In the genomic region with DNA sequence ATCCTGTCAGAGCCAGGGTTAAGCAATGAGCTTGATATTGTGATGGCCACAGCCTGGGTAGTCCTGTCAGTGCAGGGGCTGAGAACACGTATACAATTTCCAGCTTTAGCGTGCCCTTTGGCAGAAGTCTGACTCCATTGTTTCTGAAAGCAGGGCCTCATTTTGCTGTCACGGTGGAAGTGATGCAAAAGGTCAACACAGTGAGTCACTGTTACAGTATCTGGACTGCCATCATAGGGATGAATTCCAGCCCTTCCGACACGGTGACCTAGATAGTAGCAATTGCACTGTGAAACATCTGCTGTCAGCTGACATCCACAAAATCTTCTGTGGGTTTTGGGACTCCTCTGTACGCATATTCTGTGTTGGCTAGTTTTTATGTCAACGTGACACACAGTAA, we compare ENCODE assay signal across 26 mouse cellular contexts.
DNase-seq lines count a peak whose midpoint lies in the region; ATAC-seq and TF ChIP-seq lines count a peak whose summit lies in the region.
"Had no signal": no experiment of that assay in that cellular context is flagged by ENCODE, and none has a peak within 500 bp of the region (broad histone marks: within the 10 kb centered on the region; RNA-seq: fewer than 3 reads in every experiment).

No protein-coding gene starts in this region.

- H3K4me1 ChIP-seq in midbrain, embryonic 11.5 days (ENCODE audit: control insufficient read depth, insufficient read depth, low read length), result no peaks in the 10 kb centered on the region
- peaks cover 8% of the 10 kb centered on the region for H3K4me1 ChIP-seq in midbrain, embryonic 16.5 days (ENCODE audit: control insufficient read depth, insufficient read depth, low read length)
- H3K4me1 ChIP-seq: embryonic facial prominence, embryonic 15.5 days had no signal

- no peak overlapping the region for H3K9ac ChIP-seq in midbrain, embryonic 11.5 days (ENCODE audit: low read length)
- no peak overlapping the region for H3K9ac ChIP-seq in midbrain, embryonic 16.5 days (ENCODE audit: low read depth, low read length)
- H3K9ac ChIP-seq: embryonic facial prominence, embryonic 12.5 days; embryonic facial prominence, embryonic 15.5 days; forebrain, postnatal 0 days; hindbrain, embryonic 13.5 days; intestine, embryonic 15.5 days had no signal

- H3K36me3 ChIP-seq in midbrain, embryonic 11.5 days (ENCODE audit: control insufficient read depth, insufficient read depth, low read length), result no peaks in the 10 kb centered on the region
- no peaks in the 10 kb centered on the region for H3K36me3 ChIP-seq in midbrain, embryonic 16.5 days (ENCODE audit: control insufficient read depth, insufficient read depth, low read length)
- H3K36me3 ChIP-seq: embryonic facial prominence, embryonic 12.5 days; embryonic facial prominence, embryonic 15.5 days; G1E; hindbrain, embryonic 13.5 days; intestine, embryonic 15.5 days had no signal

- no peak overlapping the region for H3K27ac ChIP-seq in midbrain, embryonic 11.5 days (ENCODE audit: low read depth, low read length)
- no peak overlapping the region for H3K27ac ChIP-seq in midbrain, embryonic 16.5 days (ENCODE audit: low read length)
- H3K27ac ChIP-seq in left cerebral cortex, adult 2 months, result no peak overlapping the region
- H3K27ac ChIP-seq: embryonic facial prominence, embryonic 12.5 days; embryonic facial prominence, embryonic 15.5 days; gastrocnemius, adult 2 months; hindbrain, embryonic 13.5 days; intestine, embryonic 15.5 days had no signal

- no peaks in the 10 kb centered on the region for H3K9me3 ChIP-seq in midbrain, embryonic 11.5 days (ENCODE audit: control insufficient read depth, low read length)
- H3K9me3 ChIP-seq in midbrain, embryonic 16.5 days (replicated peaks; ENCODE audit: control insufficient read depth, low read length, poor library complexity, severe bottlenecking), result no peaks in the 10 kb centered on the region; the same call in 1 of the 2 replicates
- H3K9me3 ChIP-seq: embryonic facial prominence, embryonic 12.5 days; embryonic facial prominence, embryonic 15.5 days; G1E; hindbrain, embryonic 13.5 days; intestine, embryonic 15.5 days had no signal

- no peak overlapping the region for H3K4me2 ChIP-seq in midbrain, embryonic 11.5 days
- no peak overlapping the region for H3K4me2 ChIP-seq in midbrain, embryonic 16.5 days (ENCODE audit: low read length)
- H3K4me2 ChIP-seq: embryonic facial prominence, embryonic 12.5 days; embryonic facial prominence, embryonic 15.5 days; heart, embryonic 11.5 days; hindbrain, embryonic 13.5 days; intestine, embryonic 15.5 days had no signal

- no peak overlapping the region for H3K4me3 ChIP-seq in midbrain, embryonic 11.5 days (ENCODE audit: low read depth, low read length)
- no peak overlapping the region for H3K4me3 ChIP-seq in midbrain, embryonic 16.5 days (ENCODE audit: low read depth, low read length)
- no peak overlapping the region for H3K4me3 ChIP-seq in left cerebral cortex, adult 2 months
- H3K4me3 ChIP-seq: embryonic facial prominence, embryonic 12.5 days; embryonic facial prominence, embryonic 15.5 days; gastrocnemius, adult 2 months; hindbrain, embryonic 13.5 days; intestine, embryonic 15.5 days had no signal

- 85% methylated on average over 7 of the region's 7 CpGs for WGBS in midbrain, embryonic 11.5 days
- 83% methylated on average over 7 of the region's 7 CpGs for WGBS in midbrain, embryonic 16.5 days

- intact Hi-C loops in left cerebral cortex, adult 2 months (cut with DNase I), result no loop called here

- no peaks in the 10 kb centered on the region for H3K27me3 ChIP-seq in midbrain, embryonic 11.5 days (ENCODE audit: control insufficient read depth, insufficient read depth, low read length)
- H3K27me3 ChIP-seq in midbrain, embryonic 16.5 days (ENCODE audit: control insufficient read depth, insufficient read depth, low read depth, low read length), result no peaks in the 10 kb centered on the region
- H3K27me3 ChIP-seq: CH12.LX; embryonic facial prominence, embryonic 12.5 days; embryonic facial prominence, embryonic 15.5 days; hindbrain, embryonic 13.5 days; intestine, embryonic 15.5 days had no signal

- no peak for ATAC-seq in midbrain, embryonic 11.5 days (ENCODE audit: low FRiP score)
- no peak for ATAC-seq in midbrain, embryonic 16.5 days
- ATAC-seq: activated CD4-positive, CD25-positive, alpha-beta regulatory T cell, adult 4 months; forebrain, embryonic 14.5 days; forebrain, postnatal 0 days; hindbrain, embryonic 16.5 days; intestine, embryonic 15.5 days had no signal

- no peak for TF ChIP-seq CTCF in left cerebral cortex, adult 2 months (IDR thresholded peaks at IDR 0.05)

- DNase-seq in midbrain, embryonic 11.5 days (ENCODE audit: low spot score, missing footprints), result peak; percentile 66
- DNase-seq in Muller cell, postnatal 12 days (ENCODE audit: inconsistent ontology term), result peak; percentile 66
- peak; percentile 24 for DNase-seq in adrenal gland, postnatal 10 days
- peak; percentile 32 to 51 for DNase-seq in adrenal gland, postnatal 36 days
- no peak for DNase-seq in urinary bladder, postnatal 36 days (ENCODE audit: low spot score in 2 of 2)
- DNase-seq in left cerebral cortex, adult 2 months (ENCODE audit: extremely low spot score in 1 of 2, low spot score in 2 of 2), result no peak
- DNase-seq in spleen, postnatal 14 days (ENCODE audit: low spot score in 2 of 2), result no peak
- DNase-seq: B cell, adult 2 months; cerebellum, adult 9-10 months; cerebellum, postnatal 14 days; forebrain, postnatal 0 days; gastrocnemius, adult 2 months; gastrocnemius, postnatal 14 days; heart, adult 11 months; kidney, adult 11 months had no signal

Comparison
In these comparisons a context has a peak if more than half of its experiments do, and no peak if none do; other contexts are left out.
1. DNase-seq: peak in midbrain, embryonic 11.5 days (single experiment), Muller cell, postnatal 12 days (single experiment), adrenal gland, postnatal 10 days (single experiment) and adrenal gland, postnatal 36 days (2 of 2); none in urinary bladder, postnatal 36 days (0 of 2), left cerebral cortex, adult 2 months (0 of 2) and spleen, postnatal 14 days (0 of 2).